Mouse (Mus musculus) G1E (cell line): Measurements from ENCODE around the gene Zfp683.

ENCODE experiments used
- CTCF ChIP-seq: IDR thresholded peaks from 2 replicates; pipeline ENCODE4 v1.5.1; 2012; ENCODE audit warnings: low read depth, low read length, inconsistent platforms, mixed read lengths
- GATA1 ChIP-seq: IDR thresholded peaks from 2 replicates; pipeline ENCODE4 v1.6.1; 2012; ENCODE audit warnings: borderline replicate concordance, low read length, inconsistent platforms, mixed read lengths
- POLR2AphosphoS5 ChIP-seq: IDR thresholded peaks from 2 replicates; pipeline ENCODE4 v1.6.1; 2012; ENCODE audit warnings: low read depth, low read length, inconsistent platforms; ENCODE audit not compliant: insufficient replicate concordance

DNA sequence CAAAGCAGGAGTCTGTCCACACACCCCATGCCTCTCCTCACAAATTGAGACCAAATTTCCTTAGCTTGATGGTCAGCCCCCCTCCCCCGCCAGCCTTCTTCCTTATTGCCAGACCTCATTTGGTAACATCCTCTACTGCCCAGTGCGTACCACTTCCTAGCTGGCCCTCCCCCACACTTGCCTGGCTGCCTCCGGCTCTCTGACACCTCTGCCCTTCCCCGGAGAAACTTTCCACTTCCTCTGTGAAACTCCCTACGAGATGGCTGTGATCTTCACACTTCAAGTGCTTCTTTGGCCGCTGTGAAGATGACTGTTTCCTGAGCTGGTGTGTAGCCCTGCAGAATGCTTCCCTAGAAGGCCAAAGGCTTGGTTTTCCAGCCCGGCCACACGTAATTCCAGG lies 45.0 kb downstream of the Zfp683 start:
- TF ChIP-seq CTCF (no peak), GATA1 (no peak), POLR2AphosphoS5 (no peak)
